Mouse (Mus musculus): ENCODE results near the gene Cox19.

GRCm38 (mm10) chr5:139377468-139378270 lies 26.5 kb upstream of the Cox19 start, which contains the start of gene Gpr146:
- TF ChIP-seq SIN3A (IDR thresholded peaks at IDR 0.05; ENCODE audit: low read length) = no peak
- TF ChIP-seq CTCF (IDR thresholded peaks at IDR 0.05 in 2 of 3, conservative IDR thresholded peaks at IDR 0.05 in 1 of 3; ENCODE audit: control insufficient read depth in 1 of 3, insufficient read depth in 1 of 3, low read depth in 2 of 3, low read length in 3 of 3, poor library complexity in 1 of 3, severe bottlenecking in 1 of 3) = no peak
- TF ChIP-seq POLR2A (IDR thresholded peaks at IDR 0.05; ENCODE audit: control insufficient read depth in 1 of 2, insufficient read depth in 1 of 2, low read depth in 1 of 2, low read length in 2 of 2, poor library complexity in 1 of 2) = no peak
- no peak for TF ChIP-seq ZC3H11A (IDR thresholded peaks at IDR 0.05; ENCODE audit: low read depth, low read length)
- no peak for TF ChIP-seq HCFC1 (IDR thresholded peaks at IDR 0.05; ENCODE audit: low read depth, low read length)
- TF ChIP-seq E2F4 (IDR thresholded peaks at IDR 0.05; ENCODE audit: borderline replicate concordance, low read depth, low read length) = no peak
- no peak for TF ChIP-seq RCOR1 (IDR thresholded peaks at IDR 0.05; ENCODE audit: low read depth, low read length)
- TF ChIP-seq EP300 (IDR thresholded peaks at IDR 0.05; ENCODE audit: low read depth in 1 of 2, low read length in 2 of 2) = no peak
- TF ChIP-seq MAX (IDR thresholded peaks at IDR 0.05; ENCODE audit: low read length) = no peak
- TF ChIP-seq JUND (IDR thresholded peaks at IDR 0.05; ENCODE audit: low read depth, low read length) = no peak
- no peak for TF ChIP-seq POLR2AphosphoS5 (IDR thresholded peaks at IDR 0.05; ENCODE audit: borderline replicate concordance, low read depth, low read length)
- no peak for TF ChIP-seq USF1 (IDR thresholded peaks at IDR 0.05; ENCODE audit: low read depth, low read length)
- TF ChIP-seq MAZ (IDR thresholded peaks at IDR 0.05; ENCODE audit: low read depth, low read length) = no peak
- no peak for TF ChIP-seq KAT2A (conservative IDR thresholded peaks at IDR 0.05; ENCODE audit: low read depth, low read length)
